Mouse (Mus musculus) embryonic facial prominence, embryonic 14.5 days (tissue): Measurements from ENCODE around the gene Mip. TPM values are rescaled to one million over a fixed set of nuclear protein-coding genes. Genes with fewer than 3 reads are reported as not detected.
A peak's percentile ranks its signal among the peaks of the same experiment; 100 is the strongest.
"Not testable (repeated sequence)": the region's sequence is repeated elsewhere in the genome, so short reads cannot be mapped to it uniquely, and the experiment has no call there.

Experiments used
- ATAC-seq: fragments of 200-750 bp; cut with Nextera tagmentation; 2 replicates; pipeline ENCODE4 v1.8.0; 2017; ENCODE audit warnings: low read depth, moderate number of reproducible peaks, moderate TSS enrichment
- DNase-seq: peaks from one replicate; pipeline ENCODE4 v3.0.0-alpha.2; 2015; ENCODE audit warnings: low spot score
- H3K27ac ChIP-seq: fragments of 300-500 bp; sonication (generic); replicated peaks from 2 replicates; pipeline ENCODE4 v1.5.1; 2014; ENCODE audit warnings: low read depth, mild to moderate bottlenecking, low read length, moderate library complexity
- H3K27me3 ChIP-seq: fragments of 300-500 bp; sonication (generic); replicated peaks from 2 replicates; pipeline ENCODE4 v1.6.1; 2014; ENCODE audit warnings: low read length; ENCODE audit not compliant: control insufficient read depth, insufficient read depth
- H3K36me3 ChIP-seq: fragments of 300-500 bp; sonication (generic); 2 replicates; pipeline ENCODE4 v1.6.1; 2014; ENCODE audit warnings: low read length, mixed read lengths; ENCODE audit not compliant: control insufficient read depth, insufficient read depth
- H3K4me1 ChIP-seq: fragments of 300-500 bp; sonication (generic); 2 replicates; pipeline ENCODE4 v1.6.1; 2014; ENCODE audit warnings: antibody characterized with exemption, low read length; ENCODE audit not compliant: control insufficient read depth, insufficient read depth
- H3K4me2 ChIP-seq: fragments of 300-500 bp; sonication (generic); 2 replicates; pipeline ENCODE4 v1.6.1; 2014; ENCODE audit warnings: low read depth, mild to moderate bottlenecking, low read length, moderate library complexity, mixed read lengths
- H3K4me3 ChIP-seq: fragments of 300-500 bp; sonication (generic); 2 replicates; pipeline ENCODE4 v1.5.1; 2014; ENCODE audit warnings: low read depth, mild to moderate bottlenecking, low read length
- H3K9ac ChIP-seq: fragments of 300-500 bp; sonication (generic); 2 replicates; pipeline ENCODE4 v1.6.1; 2014; ENCODE audit warnings: low read depth, mild to moderate bottlenecking, low read length, moderate library complexity, mixed read lengths
- H3K9me3 ChIP-seq: fragments of 300-500 bp; sonication (generic); 2 replicates; pipeline ENCODE4 v1.6.1; 2016; ENCODE audit warnings: low read length; ENCODE audit not compliant: control insufficient read depth
- WGBS: fragments of 180-500 bp; shearing (Covaris S2); extraction: QIAGEN DNeasy Blood & Tissue Kit; methylation state at CpG from one replicate; pipeline ENCODE4 v1.1.7; 2014; 5-methylcytosine and 5-hydroxymethylcytosine counted together
- polyA plus RNA-seq: library from polyadenylated mRNA; unstranded; fragments of >200 nt; fragmentation: Nextera tagmentation; extraction: Ambion mirVana; gene quantifications from 2 replicates; pipeline ENCODE4 v1.2.1, GENCODE M21; 2014

Gene Mip
- polyA plus RNA-seq, 1 experiment from 2014 or later: 0.15 TPM

- Histone ChIP-seq H3K36me3 (peaks cover 9% of the 10 kb centered on the region; the same call in 1 of the 2 replicates), H3K9ac (no peak overlapping the region), H3K4me2 (no peak overlapping the region), H3K9me3 (no peaks in the 10 kb centered on the region), H3K27ac (no peak overlapping the region), H3K4me3 (no peak overlapping the region), H3K4me1 (peaks cover 5% of the 10 kb centered on the region), H3K27me3 (no peaks in the 10 kb centered on the region)
- 92% methylated on average over 10 of the region's 10 CpGs for WGBS
- no peak for DNase-seq
- ATAC-seq: no peak
These were observed 17.3 kb upstream of the Mip start for GRCm38 (mm10) chr10:128208326-128208725.

DNA sequence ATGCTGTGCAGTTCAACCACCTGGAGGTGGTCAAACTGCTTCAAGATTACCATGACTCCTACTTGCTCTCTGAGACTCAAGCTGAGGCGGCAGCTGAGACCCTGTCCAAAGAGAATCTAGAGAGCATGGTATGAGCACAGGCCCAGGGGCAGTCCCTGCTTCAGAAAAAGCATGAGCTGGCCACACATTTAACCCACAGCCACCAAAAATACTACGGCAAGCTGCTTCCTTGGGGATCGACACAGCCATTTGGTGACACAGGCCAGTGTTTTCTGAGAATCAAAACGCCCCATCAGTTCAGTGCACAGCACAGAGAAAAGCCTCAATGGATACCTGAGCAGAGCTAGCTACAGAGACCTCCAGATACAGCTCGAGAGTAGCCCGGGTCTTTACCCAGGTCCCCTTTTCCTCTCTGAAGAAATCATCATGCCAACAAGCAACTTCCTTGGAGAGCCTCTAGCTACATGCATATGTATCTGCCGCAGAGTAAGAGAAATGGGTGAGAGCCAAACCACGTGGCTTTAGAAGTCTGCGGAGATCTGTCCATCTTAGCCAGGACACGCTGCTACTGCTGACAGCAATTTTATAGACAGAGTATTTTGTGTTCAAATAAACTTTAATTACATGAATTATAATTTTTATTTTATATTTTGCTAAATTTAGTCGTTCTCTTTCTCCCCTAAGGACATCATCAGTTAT lies 16.2 kb upstream of the Mip start:
- DNase-seq (no peak), ATAC-seq (no peak)
- Histone ChIP-seq H3K36me3 (peaks cover 9% of the 10 kb centered on the region; the same call in 1 of the 2 replicates), H3K9ac (no peak overlapping the region), H3K4me1 (peaks cover 5% of the 10 kb centered on the region), H3K4me3 (no peak overlapping the region), H3K27me3 (0 out of 2 replicates have a peak, but pooled peaks cover 5% of the 10 kb centered on the region), H3K27ac (no peak overlapping the region), H3K4me2 (no peak overlapping the region), H3K9me3 (no peaks in the 10 kb centered on the region)
- 92% methylated on average over 11 of the region's 11 CpGs for WGBS

DNA sequence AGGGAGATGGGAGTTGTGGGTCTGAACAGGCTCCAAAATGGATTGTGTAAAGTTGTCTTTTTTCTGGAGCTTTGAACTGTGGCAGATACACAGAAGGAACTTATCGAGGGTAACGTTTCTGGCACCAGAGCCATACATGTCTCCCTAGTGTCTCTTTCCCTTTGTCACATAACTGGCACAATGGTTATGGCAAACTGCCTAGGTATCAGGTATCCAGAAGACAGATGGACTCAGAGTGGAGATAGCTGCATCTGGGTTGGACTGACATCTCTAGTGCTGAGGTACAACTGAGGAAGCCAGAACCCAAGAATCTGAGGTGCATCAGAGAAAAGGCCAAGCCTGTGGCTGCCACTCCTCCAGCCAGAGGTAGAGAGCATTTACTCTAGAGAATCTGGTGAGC lies 15.5 kb upstream of the Mip start:
- Histone ChIP-seq H3K36me3 (peaks cover 9% of the 10 kb centered on the region; the same call in 1 of the 2 replicates), H3K4me2 (no peak overlapping the region), H3K27ac (no peak overlapping the region), H3K4me3 (no peak overlapping the region), H3K27me3 (0 out of 2 replicates have a peak, but pooled peaks cover 5% of the 10 kb centered on the region), H3K9me3 (no peaks in the 10 kb centered on the region), H3K4me1 (peaks cover 5% of the 10 kb centered on the region), H3K9ac (no peak overlapping the region)
- WGBS: 74% methylated on average over 2 of the region's 2 CpGs
- DNase-seq (no peak), ATAC-seq (no peak)

DNA sequence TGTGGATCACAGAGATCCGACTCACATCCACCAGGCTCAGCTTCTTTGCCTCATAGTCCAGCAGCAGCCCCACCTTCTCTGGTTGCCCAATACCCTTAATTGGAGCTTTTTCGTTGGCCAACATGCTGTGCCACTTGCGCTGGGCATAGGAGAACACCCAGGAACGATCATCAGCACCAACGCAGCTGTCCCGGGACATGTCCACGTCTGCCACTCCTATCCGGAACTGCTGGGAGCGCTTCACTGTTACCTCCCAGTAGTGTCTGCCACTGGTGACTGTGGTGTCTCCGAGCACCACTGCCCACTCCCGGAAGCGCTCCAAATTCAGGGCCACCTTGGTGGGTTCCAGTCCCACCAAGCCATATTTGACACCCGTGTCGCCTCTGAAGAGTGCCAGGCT lies 14.7 kb upstream of the Mip start:
- ATAC-seq (no peak), DNase-seq (no peak)
- Histone ChIP-seq H3K27ac (no peak overlapping the region), H3K9ac (peak overlapping the region; percentile 73), H3K36me3 (peaks cover 9% of the 10 kb centered on the region; the same call in 1 of the 2 replicates), H3K27me3 (0 out of 2 replicates have a peak, but pooled peaks cover 5% of the 10 kb centered on the region), H3K4me1 (peaks cover 5% of the 10 kb centered on the region), H3K9me3 (no peaks in the 10 kb centered on the region), H3K4me3 (peak overlapping the region; percentile 71), H3K4me2 (peak overlapping the region; percentile 80)
- WGBS: 33% methylated on average over 14 of the region's 14 CpGs

DNA sequence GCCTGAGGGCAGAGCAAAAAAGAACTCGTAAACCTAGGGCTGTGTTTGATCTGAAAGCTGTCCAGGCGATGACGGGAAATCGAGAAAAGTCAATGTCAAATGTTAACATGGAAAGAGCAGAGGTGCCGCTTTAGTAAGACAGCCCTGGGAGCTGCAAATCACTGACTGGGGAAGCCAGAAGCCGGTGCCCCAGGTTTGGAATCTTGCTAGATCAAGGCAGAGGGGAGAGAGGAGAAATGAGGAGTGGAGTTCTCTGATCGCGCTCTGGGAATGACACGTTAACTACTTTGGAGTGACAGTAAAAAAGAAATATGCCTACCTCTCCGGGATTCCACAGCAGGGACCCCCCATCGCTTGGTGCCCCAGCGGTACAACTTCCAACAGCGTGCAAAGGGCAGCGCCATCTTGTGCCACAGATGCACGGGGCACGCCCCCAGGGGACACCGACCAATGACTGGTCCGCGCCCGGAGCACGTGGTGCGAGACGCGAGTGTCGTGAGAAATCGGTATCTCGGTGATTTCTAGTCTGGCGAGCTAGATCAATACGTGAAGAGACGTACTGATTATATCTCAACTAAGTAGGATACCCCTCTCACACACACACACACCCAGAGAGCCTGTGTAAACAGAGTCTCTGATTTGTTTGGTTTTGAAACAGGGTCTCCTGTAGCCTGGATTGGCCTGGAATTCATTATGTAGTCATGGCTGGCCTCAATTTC lies 14.1 kb upstream of the Mip start, which contains the start of gene Spryd4:
TSS of gene Spryd4 (minus strand) at position 418 of the 719 bp plus-strand sequence.
- Histone ChIP-seq H3K27me3 (0 out of 2 replicates have a peak, but pooled peaks cover 5% of the 10 kb centered on the region), H3K9ac (peak within 1 kb of the TSS; percentile 73), H3K36me3 (peaks cover 9% of the 10 kb centered on the region; the same call in 1 of the 2 replicates), H3K4me3 (peak within 1 kb of the TSS; percentile 71), H3K9me3 (no peaks in the 10 kb centered on the region), H3K27ac (peak within 1 kb of the TSS; percentile 52; the same call in 1 of the 2 replicates), H3K4me1 (peaks cover 5% of the 10 kb centered on the region), H3K4me2 (peak within 1 kb of the TSS; percentile 80)
- whole genome bisulfite sequencing: under 1% methylated on average over 30 of the region's 30 CpGs
- DNase-seq (peak; percentile 97), ATAC-seq (peak; percentile 93)

DNA sequence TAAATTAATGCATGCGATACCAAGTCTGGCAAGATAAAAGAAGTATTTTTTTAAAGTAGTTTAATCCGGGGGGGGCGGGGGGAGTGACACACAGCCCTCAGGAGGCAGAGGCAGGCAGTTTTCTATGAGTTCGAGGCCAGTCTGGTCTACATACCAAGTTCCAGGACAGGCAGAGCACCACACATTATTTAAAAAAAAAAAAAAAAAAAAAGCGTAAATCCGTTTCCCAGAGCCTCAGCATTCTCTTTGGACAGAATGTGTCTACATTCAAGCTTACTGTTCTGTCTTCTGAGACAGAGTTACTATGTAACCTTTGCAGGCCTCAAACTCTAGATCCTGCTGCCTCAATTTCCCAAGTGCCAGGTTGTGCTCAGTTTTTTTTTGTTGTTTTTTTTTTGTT lies 13.5 kb upstream of the Mip start:
- Histone ChIP-seq H3K9ac (peak overlapping the region; percentile 73; the same call in 1 of the 2 replicates), H3K4me3 (peak overlapping the region; percentile 71), H3K27ac (0 out of 2 replicates have a peak overlapping the region, but pooled peaks have one; percentile 52), H3K27me3 (0 out of 2 replicates have a peak, but pooled peaks cover 5% of the 10 kb centered on the region), H3K4me2 (peak overlapping the region; percentile 80), H3K36me3 (peaks cover 5% of the 10 kb centered on the region; the same call in 1 of the 2 replicates), H3K9me3 (no peaks in the 10 kb centered on the region), H3K4me1 (peaks cover 5% of the 10 kb centered on the region)
- DNase-seq: no peak
- 44% methylated on average over 5 of the region's 6 CpGs for WGBS
- no peak for ATAC-seq

DNA sequence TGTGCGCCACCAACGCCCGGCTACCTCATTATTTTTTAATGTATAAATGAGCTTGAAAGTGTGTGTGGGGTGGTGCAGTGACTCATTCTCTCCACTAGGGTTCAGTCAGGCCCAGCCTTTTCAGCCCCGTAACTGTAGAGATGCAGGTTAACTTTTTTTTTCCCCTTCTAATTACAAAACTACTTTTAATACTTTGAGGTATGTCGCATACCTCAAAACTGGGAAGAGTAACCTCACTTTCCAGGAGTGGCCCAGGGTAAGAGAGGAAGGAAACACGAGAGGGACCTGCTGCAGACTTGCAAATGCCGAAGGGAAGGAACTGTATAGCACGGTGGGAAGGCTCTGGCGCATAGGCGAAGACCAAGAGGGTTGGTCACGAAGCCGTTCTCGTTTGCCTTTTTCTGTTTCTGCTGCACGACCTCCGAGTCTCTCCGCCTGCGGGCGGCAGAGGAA lies 12.7 kb upstream of the Mip start:
- peak overlapping the region; percentile 33; the same call in 1 of the 2 replicates for H3K27ac ChIP-seq
- H3K4me3 ChIP-seq: peak overlapping the region; percentile 37
- H3K4me2 ChIP-seq: peak overlapping the region; percentile 71
- 0 out of 2 replicates have a peak, but pooled peaks cover 5% of the 10 kb centered on the region for H3K36me3 ChIP-seq
- H3K27me3 ChIP-seq: 0 out of 2 replicates have a peak, but pooled peaks cover 5% of the 10 kb centered on the region
- peaks cover 5% of the 10 kb centered on the region for H3K4me1 ChIP-seq
- H3K9me3 ChIP-seq: no peaks in the 10 kb centered on the region
- WGBS: 3% methylated on average over 18 of the region's 18 CpGs
- H3K9ac ChIP-seq: peak overlapping the region; percentile 60
- DNase-seq (peak; percentile 83), ATAC-seq (peak; percentile 53)

DNA sequence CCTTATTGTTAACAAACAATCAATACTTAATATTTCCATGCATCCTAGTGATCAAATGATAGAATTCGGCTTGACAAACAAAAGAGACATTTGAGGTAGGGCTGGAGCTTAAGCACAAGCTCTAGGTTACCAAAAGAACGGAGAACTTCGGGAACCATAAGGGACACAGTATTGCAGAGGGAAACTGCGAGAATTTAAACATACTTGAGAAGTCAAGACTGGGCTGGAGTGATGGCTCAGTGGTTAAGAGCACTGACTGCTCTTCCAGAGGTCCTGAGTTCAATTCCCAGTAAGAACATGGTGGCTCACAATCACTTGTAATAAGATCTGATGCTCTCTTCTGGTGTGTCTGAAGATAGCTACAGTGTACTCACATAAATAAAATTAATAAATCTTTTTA lies 11.5 kb upstream of the Mip start:
- ATAC-seq, H3K4me3 ChIP-seq, H3K9me3 ChIP-seq, H3K27ac ChIP-seq, H3K36me3 ChIP-seq, H3K9ac ChIP-seq, DNase-seq, H3K4me1 ChIP-seq, H3K4me2 ChIP-seq, H3K27me3 ChIP-seq: not testable (repeated sequence)
- WGBS: 89% methylated on average over 4 of the region's 4 CpGs
